In genomic region chr14:73340051-73340755, GRCm38 (mm10) we compare ENCODE assay signal across 16 mouse cellular contexts.
"Had no signal": no experiment of that assay in that cellular context is flagged by ENCODE, and none has a peak within 500 bp of the region (broad histone marks: within the 10 kb centered on the region; RNA-seq: fewer than 3 reads in every experiment).

No protein-coding gene starts in this region.

- ATAC-seq: liver, postnatal 0 days had no signal

- DNase-seq: kidney, adult 9 months; kidney, postnatal 36 days; layer of hippocampus, adult 9-11 months; layer of hippocampus, postnatal 36 days; liver; liver, embryonic 13.5 days; liver, postnatal 0 days; midbrain, embryonic 14.5 days; retina, postnatal 1 day; right cerebral cortex, postnatal 14 days; thymus, adult 2 months; thymus, postnatal 25 days had no signal

- H3K27me3 ChIP-seq: limb, embryonic 12.5 days; liver, embryonic 13.5 days; lung, embryonic 15.5 days; neural tube, embryonic 13.5 days had no signal

- H3K36me3 ChIP-seq: limb, embryonic 12.5 days; liver, embryonic 13.5 days; lung, embryonic 15.5 days; midbrain, embryonic 10.5 days; neural tube, embryonic 13.5 days had no signal
